Mouse (Mus musculus): ENCODE measurements around the gene Trmt11.
"Not testable (repeated sequence)": the region's sequence is repeated elsewhere in the genome, so short reads cannot be mapped to it uniquely, and the experiment has no call there.

Trmt11 gene

GRCm38 (mm10) chr10:30555686-30556578, 44.6 kb downstream of the Trmt11 start:
- no peak for DNase-seq (ENCODE audit: low spot score in 2 of 2)

DNA sequence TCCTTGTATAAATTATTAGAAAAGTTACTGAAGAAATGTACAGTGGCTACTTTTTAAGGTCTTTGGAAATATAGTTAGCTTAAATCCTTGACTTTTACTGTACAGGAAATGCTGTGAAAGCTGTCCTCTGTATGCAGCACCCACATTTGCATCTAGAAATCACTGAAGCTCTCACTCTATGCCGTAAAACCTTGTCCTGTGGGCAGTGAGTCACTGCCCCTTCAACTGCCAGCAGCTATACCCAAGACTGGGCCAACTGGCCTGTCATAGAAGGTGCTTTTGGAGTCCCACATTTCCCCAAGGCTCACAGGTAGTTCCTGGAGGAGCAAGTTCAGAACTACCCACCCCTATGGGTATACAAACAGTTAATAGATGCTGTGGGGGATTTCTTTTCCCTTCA, 48.2 kb downstream of the Trmt11 start:
- no peak for DNase-seq (ENCODE audit: low spot score in 2 of 2)

DNA sequence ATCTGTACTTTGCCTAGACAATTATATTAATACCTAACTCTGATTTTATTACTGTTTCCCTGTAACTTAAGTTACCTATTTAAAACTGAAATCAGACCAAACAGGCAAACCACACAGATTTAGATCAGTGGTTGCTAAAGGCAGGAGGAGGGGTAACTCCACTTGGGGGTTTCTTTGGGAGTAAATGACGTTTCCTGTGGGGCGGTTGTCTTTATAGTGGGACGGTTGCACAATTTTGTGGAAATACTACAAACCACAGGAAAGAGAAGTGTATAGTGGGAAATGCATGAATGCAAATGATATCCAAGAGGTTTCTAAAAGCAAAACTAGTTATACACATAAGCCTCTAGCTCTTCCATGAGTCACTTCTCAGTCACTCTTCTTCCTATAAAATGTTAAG, 50.6 kb downstream of the Trmt11 start:
- DNase-seq (ENCODE audit: low spot score in 2 of 2), result no peak

GRCm38 (mm10) chr10:30538538-30538815, 62.1 kb downstream of the Trmt11 start:
- no peak for DNase-seq (ENCODE audit: low spot score in 2 of 2)

GRCm38 (mm10) chr10:30537734-30538537, 62.6 kb downstream of the Trmt11 start:
- no peak for DNase-seq (ENCODE audit: low spot score in 2 of 2)

- not testable (repeated sequence) for DNase-seq (ENCODE audit: low spot score in 2 of 2)
Observed at GRCm38 (mm10) chr10:30535930-30536329, 64.6 kb downstream of the Trmt11 start.

DNA sequence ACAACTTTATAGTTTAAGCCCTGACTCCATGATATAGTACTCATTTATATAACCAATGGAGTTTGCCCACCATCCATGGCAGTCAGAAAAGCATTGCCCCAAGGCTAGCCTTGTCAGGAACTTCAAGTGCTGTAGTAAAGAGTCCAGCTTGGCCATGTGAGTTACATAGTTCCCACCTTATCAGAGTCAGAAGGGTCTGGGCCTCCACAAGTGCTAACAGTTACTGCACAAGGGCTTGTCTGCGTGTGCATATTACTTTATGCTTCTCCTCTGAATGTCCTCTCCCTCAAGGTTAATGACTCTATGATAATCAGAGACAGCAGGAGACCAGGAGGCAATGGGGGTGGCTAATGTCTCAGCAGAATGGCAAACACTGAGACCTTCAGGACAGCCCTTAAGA, 73.4 kb downstream of the Trmt11 start:
- no peak for DNase-seq (ENCODE audit: low spot score in 2 of 2)

DNA sequence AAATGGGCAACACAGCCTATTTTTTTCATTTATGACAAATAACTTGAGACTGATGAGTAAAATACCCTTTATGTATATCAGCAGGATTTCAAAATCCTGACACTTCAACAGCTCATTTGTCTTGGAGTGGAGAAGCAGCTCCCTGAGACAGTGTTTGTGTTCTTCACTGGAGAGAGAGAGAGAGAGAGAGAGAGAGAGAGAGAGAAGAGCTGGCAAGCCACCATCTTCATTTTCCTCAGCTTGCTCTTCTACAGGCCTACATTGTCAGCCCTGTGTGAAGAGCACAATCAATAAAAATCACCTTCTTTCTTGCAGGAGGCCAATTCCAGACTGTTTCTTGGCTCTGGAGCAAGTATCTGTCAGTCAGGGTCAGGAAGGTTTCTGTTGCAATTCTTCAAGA, 78.8 kb downstream of the Trmt11 start:
- no peak for DNase-seq (ENCODE audit: low spot score in 2 of 2)

- DNase-seq (ENCODE audit: low spot score in 2 of 2), result no peak
Observed at GRCm38 (mm10) chr10:30519143-30519542, 81.4 kb downstream of the Trmt11 start.

DNA sequence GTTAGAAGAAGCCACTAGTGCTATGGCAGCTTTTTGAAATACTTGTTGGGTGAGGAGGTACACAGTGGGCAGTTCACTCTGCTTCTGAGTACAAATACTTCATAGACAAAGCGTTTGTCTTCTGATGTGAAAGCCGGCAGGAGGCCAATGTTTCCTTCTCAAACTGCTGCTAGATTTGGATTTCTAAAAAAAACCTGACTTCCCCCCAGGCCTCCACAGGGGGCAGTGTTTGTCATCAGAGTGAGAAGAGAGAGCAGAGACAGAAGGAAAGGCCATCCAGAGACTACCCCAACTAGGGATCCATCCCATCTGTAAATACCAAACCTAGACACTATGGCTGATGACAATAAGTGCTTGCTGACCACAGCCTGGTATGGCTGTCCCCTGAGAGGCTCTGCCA, 83.3 kb downstream of the Trmt11 start:
- DNase-seq (ENCODE audit: low spot score in 2 of 2), result no peak

GRCm38 (mm10) chr10:30516771-30517170, 83.8 kb downstream of the Trmt11 start:
- no peak for DNase-seq (ENCODE audit: low spot score in 2 of 2)

- DNase-seq (ENCODE audit: low spot score in 2 of 2), result no peak
Observed at GRCm38 (mm10) chr10:30504736-30505135, 95.8 kb downstream of the Trmt11 start.

DNA sequence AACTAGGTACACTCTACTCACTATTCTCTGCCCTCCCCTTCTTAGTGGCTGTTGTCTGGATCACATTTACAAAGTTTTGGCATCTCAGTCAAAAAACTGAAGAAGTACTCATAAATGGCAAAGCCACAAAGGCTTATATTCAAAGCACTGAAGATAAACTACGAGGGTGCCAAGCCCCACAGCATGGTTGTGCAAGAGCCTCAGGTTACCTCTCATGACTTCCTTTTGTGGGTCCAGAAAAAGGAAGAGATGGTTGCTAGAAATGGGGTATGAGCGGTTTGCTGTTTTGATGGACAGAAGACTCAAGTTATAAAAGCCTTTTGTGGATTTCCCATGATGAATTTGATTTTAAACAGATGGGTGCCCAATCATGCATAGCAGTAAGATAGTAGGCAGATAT, 97.4 kb downstream of the Trmt11 start:
- no peak for DNase-seq (ENCODE audit: low spot score in 2 of 2)

- DNase-seq (ENCODE audit: low spot score in 2 of 2), result no peak
Observed at GRCm38 (mm10) chr10:30502718-30503117, 97.8 kb downstream of the Trmt11 start.

GRCm38 (mm10) chr10:30498223-30498622, 102.3 kb downstream of the Trmt11 start:
- not testable (repeated sequence) for DNase-seq (ENCODE audit: low spot score in 2 of 2)

Measured in natural killer cell, adult 2 months (primary cell).